Mouse (Mus musculus): ENCODE data around the gene Copz2.

DNA sequence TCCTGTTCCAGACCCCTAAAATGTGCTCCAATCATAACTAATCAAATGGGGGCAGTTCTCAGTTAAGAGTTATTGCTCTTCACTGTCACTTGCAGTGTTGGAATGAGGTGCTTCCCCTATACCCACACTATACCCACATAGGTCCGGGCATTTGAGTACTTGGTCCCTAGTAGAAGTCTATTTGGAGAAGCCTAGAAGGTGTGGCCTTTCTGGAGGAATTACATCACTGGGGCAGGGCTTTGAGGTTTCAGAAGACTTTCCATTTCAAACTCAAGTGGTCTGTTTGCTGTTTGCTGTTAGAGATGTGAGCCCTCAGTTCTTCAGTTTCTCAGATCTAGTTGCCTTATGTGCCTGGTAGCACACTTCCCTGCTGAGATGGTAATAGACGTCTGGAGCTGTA lies 16.7 kb upstream of the Copz2 start:
- no peak for TF ChIP-seq POLR2A (IDR thresholded peaks at IDR 0.05; ENCODE audit: low read depth, low read length)
- TF ChIP-seq CTCF (IDR thresholded peaks at IDR 0.05; ENCODE audit: extremely low read depth, insufficient read length, insufficient replicate concordance, low read depth, low read length), result no peak

All from small intestine, adult 2 months (tissue).